Mouse (Mus musculus): ENCODE measurements around the gene Tarbp2.

- TF ChIP-seq CTCF (IDR thresholded peaks at IDR 0.05; ENCODE audit: control insufficient read depth, insufficient read depth, insufficient replicate concordance, low read depth, low read length) (no peak), POLR2A (IDR thresholded peaks at IDR 0.05; ENCODE audit: control insufficient read depth, low read depth, low read length) (no peak)
Observed at GRCm38 (mm10) chr15:102471295-102471645, 46.7 kb upstream of the Tarbp2 start.
